Comparison of ENCODE assay signal across 8 mouse cellular contexts in the genomic region with DNA sequence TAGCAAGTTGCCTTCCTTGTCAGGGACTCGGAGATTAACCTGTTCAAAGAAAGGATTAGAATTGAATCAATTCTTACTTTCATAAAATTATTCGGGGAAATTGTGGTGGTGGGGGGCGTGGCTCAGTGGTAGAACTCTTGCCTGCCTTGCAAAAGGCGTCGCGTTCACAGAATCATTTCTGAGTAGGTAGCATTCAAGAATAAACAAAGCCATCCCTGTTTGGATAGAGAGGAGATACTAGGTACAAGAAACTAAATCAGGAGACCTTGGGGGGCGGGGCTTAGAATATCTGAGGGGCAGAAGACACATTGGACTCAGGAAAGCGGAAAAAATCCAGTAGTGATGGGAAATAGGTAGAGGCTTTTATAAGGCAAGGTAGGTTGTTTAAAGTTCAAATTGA. TPM values are rescaled to one million over a fixed set of nuclear protein-coding genes. Genes with fewer than 3 reads are reported as not detected.
DNase-seq lines count a peak whose midpoint lies in the region; ATAC-seq and TF ChIP-seq lines count a peak whose summit lies in the region.

Gene Tmx2 (minus strand): TSS at position 125 of the 400 bp plus-strand sequence.

- no peaks in the 10 kb centered on the region for H3K9me3 ChIP-seq in midbrain, embryonic 12.5 days

- H3K9ac ChIP-seq in midbrain, embryonic 12.5 days (replicated peaks), result peak within 1 kb of the TSS; percentile 86

- H3K27me3 ChIP-seq in midbrain, embryonic 12.5 days, result no peaks in the 10 kb centered on the region

- peaks cover 4% of the 10 kb centered on the region; the same call in 1 of the 2 replicates for H3K4me1 ChIP-seq in cortical plate, adult 2 months (ENCODE audit: control insufficient read depth, insufficient read depth, low read length)
- peaks cover 17% of the 10 kb centered on the region for H3K4me1 ChIP-seq in midbrain, embryonic 12.5 days

- 19% methylated on average over 8 of the region's 8 CpGs for WGBS in midbrain, embryonic 12.5 days

- TF ChIP-seq CTCF in cortical plate, adult 2 months (IDR thresholded peaks at IDR 0.05; ENCODE audit: extremely low read depth, insufficient read depth, low read length), result no peak

- H3K4me2 ChIP-seq in midbrain, embryonic 12.5 days (replicated peaks), result peak within 1 kb of the TSS; percentile 87

- no peak for ATAC-seq in midbrain, embryonic 12.5 days (ENCODE audit: low FRiP score, low read depth)

- no peak for TF ChIP-seq POLR2A in cortical plate, adult 2 months (IDR thresholded peaks at IDR 0.05; ENCODE audit: extremely low read depth, insufficient read depth, low read length)

- H3K4me3 ChIP-seq in cortical plate, adult 2 months (ENCODE audit: insufficient read depth, low read length), result peak within 1 kb of the TSS; percentile 98
- H3K4me3 ChIP-seq in midbrain, embryonic 12.5 days, result peak within 1 kb of the TSS; percentile 98

- no peak for DNase-seq in thymus, postnatal 0 days (ENCODE audit: low spot score)
- DNase-seq in thymus, postnatal 36 days, result no peak
- DNase-seq in heart, adult 8-10 months (ENCODE audit: low spot score), result no peak
- no peak for DNase-seq in layer of hippocampus, postnatal 14 days (ENCODE audit: low spot score in 2 of 2)
- no peak for DNase-seq in Muller cell, postnatal 12 days (ENCODE audit: inconsistent ontology term)
- no peak for DNase-seq in ovary, postnatal 36 days (ENCODE audit: low spot score)

- H3K27ac ChIP-seq in cortical plate, adult 2 months (ENCODE audit: insufficient read depth, low read length), result no peak within 1 kb of the TSS
- H3K27ac ChIP-seq in midbrain, embryonic 12.5 days (replicated peaks), result peak within 1 kb of the TSS; percentile 56

- H3K36me3 ChIP-seq in midbrain, embryonic 12.5 days, result peaks cover 26% of the 10 kb centered on the region

RNA-seq across cellular contexts. Expression of gene Tmx2, which starts in this region (rescaled TPM):
- 74.9 and 77.2 TPM in 2 replicates for polyA plus RNA-seq in thymus, postnatal 0 days (2015; fragmentation: Nextera tagmentation; extraction: Ambion mirVana)
- polyA plus RNA-seq in cortical plate, adult 2 months (2012; rRNA removed), result 264 and 274 TPM in 2 replicates
- 100 to 1,000 TPM in 3 of 4 experiments, 10 to 100 TPM in 1; 95.0 to 143 (median 120) TPM for total RNA-seq in heart, adult 8-10 months (2022)
- total RNA-seq in layer of hippocampus, postnatal 14 days (2021), result 100 to 1,000 TPM; 195 to 204 TPM
- 169 and 183 TPM in 2 replicates for polyA plus RNA-seq in midbrain, embryonic 12.5 days (2016; fragmentation: Nextera tagmentation; extraction: Ambion mirVana)
